Mouse (Mus musculus) retina, adult 2 months (tissue): ENCODE measurements around the gene Ephb2.

Experiments used
- DNase-seq: peaks from one replicate; pipeline ENCODE4 v3.0.0-alpha.2; 2012; ENCODE audit warnings: low read depth, low spot score

Ephb2 gene

DNA sequence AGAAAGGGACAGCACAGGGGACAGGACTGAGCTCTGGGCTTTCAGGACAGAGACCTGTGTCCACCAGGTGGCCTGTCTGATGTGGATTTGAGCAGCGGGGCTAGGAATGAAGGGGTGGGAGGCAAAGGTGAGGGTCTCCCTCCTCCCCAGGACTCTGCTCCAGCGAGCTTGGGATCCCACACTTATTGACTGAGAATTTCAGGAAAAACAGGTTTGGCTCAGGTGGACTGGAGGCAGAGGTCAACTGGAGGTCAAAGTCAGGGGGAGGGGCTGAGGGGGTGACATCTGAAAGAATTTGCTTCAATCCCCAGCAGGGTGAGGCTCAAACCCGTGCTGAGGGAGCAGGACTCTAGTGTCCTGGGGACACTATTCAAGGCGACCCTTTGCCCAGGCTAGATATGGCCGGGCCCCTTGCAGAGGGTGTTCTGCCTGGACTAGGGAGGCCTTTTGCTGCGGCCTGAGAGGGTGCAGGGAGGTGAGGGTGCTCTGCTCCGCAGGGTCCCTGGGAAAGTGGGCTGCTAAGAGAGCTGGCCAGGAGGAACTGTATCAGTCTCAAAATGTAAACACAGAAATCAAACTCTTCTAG lies 103.2 kb downstream of the Ephb2 start:
- no peak for DNase-seq

DNA sequence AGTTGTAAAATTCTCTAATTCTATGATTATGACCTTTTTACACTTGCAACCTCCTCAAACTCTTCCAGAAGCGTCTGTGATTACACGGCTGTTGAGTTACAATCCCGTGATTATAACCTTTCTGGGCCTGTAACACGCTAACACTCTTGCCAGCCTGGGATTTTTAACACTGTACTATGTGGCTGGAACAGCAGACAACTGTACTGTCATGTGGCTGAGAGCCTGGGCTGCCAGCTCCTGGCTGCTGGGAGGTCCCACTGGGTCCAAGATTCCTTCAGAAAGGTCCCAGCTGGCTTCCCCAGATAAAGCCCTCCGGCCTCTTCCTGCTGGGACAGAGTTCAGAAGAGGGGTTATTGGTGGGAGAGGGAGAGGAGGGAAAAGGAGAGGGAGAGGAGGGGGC lies 104.0 kb downstream of the Ephb2 start:
- no peak for DNase-seq

DNA sequence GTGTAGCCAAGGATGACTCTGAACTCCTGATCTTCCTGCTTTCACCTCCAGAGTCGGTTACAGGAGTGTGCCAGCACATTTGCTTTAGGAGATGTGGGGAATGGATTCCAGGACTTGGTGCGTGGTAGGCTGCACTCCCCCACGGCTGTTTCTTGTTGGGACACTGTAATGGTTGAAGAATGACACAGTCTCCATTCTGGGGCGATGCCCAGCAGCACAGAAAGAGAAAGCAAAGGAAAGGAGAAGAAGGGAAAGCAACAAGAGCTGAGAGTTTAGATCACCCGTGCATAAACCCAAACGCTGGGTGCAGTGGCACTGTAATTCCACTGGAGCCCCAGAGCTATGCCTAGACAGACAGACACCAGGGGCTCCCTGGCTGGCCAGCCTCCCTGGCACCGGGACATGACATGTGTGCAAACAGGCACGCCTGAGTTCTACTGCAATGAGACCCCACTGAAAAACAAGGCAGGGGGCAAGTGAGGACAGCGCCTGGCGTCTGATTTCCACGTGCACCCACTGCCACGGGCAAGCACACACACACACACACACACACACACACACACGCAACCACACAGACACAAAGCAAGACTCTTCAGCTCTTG lies 104.7 kb downstream of the Ephb2 start:
- DNase-seq: no peak

DNA sequence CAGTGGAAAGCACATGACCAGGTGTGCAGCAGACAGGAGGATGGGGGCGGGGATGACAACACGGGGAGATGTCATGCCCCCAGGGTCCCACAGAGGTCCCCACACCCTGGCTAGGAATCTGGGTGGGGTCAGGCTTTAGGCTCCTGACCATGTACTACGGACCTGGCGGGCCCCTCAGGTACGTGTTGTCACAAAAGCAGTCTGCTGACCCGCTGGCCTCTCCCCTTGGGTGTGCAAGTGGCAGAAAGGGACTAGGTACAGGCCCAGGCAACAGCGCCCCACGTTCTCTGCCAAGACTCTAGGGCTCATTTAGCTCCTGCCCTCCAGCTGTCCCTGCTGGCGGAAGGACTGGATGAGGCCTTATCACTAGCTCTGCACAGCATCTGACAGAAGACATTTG lies 105.3 kb downstream of the Ephb2 start:
- no peak for DNase-seq

DNA sequence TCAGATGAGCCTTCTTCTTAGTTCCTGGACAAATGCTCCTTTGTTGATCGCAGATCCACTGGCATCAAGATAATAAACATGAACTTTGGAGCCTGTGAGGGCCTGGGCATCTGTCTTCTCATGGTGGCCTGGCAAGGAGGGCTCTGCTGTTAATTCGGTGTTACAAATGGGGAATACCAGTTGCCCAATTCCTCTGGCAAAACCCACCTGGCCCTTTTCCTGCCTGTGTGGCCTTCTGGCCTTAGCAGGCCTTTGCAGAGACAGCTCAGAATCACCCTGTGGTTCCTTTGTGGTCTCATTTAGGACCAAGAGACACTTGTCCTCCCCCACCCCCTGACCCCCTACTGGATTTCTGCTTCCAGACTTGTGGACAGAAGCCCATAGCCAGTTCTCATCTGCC lies 106.2 kb downstream of the Ephb2 start:
- DNase-seq: no peak

DNA sequence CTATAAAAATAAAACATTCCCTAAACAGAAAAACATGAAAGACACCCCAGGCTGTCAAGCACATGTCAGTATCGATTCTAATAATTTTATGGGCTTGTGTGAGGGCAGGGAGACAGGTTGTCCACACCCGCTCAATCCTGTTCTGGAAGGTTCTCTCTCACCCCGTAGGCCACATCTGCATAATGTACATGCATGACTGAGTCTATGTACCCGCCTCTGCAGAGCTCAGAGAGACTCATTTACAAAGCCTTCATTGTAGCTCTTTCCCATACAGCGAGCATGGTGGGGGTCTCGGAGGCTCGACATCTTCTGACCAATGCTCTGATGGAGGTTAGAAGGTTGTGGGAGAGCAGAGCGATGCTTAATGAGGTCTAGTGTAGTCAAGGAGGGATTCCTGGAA lies 108.8 kb downstream of the Ephb2 start:
- DNase-seq: no peak

DNA sequence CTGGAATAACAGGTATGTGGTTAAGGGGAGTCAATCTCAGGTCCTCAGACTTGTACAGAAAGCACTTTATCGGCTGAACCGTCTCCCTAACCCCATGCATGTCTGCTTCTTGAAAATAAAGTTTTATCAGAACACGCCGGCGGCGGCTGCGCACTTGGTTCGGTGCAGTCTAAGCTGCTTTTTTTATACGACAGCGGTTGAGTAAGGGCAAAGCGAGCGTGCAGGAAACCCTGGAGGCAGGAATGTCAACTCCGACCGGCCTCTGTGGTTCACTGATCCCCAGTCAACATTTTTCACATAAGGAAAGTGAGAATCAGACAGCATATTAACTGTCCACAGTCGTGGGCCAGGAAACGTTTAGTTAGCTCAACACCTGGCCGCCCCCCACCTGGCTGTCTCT lies 111.1 kb downstream of the Ephb2 start:
- no peak for DNase-seq

DNA sequence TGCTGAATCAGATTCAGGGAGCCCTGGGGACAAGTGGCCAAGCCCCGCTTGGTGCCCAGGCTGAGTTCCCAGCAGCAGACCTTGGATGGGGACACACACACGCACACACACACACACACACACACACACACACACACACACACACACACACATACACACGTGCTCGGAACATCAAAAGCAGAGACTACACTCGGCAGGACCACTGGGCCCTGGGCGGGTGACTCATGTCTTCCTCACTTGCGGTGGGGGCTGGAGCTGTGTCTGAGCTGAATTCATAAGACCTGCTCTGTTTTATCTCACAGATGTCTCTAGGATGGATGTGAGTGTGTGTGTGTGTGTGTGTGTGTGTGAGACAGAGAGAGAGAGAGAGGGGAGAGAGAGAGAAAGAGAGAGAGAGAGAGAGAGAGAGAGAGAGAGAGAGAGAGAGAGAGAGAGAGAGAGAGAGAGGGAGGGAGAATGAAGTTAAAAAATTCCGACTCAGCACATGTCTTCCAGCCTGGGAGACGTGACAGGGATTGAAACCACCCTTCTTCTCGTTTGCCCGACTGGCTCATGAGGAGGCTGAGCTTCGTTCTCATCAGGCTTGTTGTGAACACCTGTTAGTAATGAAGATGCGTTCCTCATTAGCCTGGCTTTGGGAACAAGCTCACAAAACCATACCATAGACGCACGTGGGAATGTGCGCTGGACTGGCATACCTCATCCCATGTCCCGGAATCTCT lies 113.3 kb downstream of the Ephb2 start:
- no peak for DNase-seq

DNA sequence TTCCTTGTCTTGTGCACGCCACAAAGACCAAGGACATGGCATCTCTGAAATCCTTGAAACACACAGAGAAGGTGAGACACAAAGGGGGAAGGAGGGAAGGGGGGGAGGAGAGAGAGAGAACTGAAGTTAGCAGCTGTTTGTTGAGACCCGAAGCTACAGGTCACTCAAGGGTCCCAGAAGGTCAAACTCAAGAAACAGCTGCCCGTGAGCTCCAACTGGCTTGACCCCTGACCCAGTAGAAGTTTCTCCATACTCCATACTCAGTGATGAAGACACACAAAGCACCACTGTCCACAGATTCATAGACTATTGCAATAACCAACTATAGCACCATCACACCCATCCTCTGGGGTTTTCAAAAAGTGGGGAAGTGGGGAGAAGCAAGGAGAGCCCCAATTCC lies 113.9 kb downstream of the Ephb2 start:
- DNase-seq: no peak

DNA sequence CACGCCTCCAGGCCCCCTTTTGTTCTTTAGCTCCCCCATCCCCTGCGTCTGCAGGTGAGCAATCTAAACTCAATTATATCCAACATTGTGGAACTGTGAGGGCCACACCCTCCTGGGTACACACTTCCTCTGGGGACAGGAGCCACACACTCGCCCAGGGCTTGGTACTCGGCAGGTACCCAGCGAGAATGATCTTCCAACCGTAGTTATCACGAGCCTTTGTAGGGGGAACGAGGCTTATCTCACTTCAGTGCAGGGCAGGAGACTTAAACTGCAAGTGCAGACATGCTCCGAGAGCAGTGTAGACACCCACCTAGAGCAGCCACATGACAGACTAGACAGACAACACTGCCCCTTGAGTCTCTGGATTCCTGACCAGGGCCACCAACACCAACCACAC lies 115.8 kb downstream of the Ephb2 start:
- no peak for DNase-seq

DNA sequence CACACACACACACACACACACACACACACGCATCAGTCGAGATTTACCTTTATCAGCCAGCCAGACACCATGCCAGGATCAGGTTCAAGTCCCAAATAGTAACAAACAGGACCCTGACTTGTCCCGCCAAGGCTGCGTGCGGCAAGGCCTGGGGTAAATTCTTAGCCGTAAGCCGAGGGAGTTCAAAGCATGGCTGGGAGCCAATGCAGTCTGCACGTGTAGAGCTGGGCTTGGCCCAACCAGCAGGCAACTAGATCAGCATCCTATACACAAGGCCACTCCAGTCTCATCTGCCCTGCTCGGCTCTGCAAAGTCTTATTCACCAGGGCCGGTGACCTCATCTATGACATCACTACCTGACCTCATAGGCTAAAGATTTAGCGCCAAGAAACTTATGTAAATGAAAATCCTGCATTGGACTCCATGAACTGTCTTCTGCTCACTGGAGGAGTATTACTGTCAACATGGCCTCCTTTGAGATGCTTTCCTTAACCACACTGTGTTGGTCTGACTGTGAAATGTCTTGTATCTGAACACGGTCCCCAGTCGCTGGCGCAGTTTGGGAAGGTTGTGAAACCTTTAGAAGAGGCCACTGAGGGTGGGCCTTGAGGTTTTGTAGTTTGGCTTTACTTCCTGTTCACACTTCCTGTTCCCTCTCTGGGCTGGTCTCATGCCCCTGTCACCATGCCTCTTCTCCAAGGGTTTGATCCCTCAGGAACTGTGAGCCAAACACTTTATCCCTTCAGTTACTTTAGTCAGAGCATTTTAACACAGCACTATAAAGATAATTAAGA lies 117.4 kb downstream of the Ephb2 start:
- DNase-seq: no peak

DNA sequence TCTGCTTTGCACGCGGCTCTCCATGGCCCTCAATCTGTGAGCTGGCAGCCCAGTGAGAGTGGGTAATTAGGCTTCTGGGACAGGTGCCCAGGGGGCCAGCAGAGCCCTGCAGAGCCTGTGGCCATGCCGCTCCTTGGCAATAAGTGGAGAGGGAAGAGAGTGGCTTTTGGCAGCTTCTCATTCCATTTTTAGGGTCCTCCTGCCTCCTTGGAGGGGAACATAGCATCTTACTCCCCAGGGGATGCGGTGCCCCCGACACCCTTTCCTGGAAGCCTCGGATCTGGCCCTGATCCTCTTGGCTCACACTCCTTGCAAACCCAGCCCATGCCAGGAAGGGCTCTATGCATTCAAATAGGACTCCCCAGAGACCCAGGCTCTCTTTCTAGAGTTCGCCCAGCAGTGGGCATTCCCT lies 119.2 kb downstream of the Ephb2 start:
- no peak for DNase-seq

DNA sequence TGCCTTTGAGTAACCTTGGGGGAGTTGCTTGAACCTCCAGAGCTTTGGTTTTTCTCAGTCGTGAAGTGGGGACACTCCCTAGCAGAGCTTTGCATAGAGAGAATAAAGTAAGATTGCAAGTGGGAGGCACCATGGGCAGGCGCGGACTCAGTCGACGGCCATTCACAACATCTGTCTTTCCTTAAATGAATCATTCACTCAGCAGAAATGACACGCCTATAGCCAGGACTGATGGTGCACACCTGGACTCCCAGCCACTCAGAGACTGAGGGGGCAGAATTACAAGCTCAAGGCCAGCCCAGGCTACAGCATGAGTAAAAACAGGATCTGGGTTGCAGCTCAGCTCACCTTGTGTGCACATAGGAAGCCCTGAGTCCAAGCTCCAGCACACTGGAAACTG lies 121.3 kb downstream of the Ephb2 start:
- no peak for DNase-seq

DNA sequence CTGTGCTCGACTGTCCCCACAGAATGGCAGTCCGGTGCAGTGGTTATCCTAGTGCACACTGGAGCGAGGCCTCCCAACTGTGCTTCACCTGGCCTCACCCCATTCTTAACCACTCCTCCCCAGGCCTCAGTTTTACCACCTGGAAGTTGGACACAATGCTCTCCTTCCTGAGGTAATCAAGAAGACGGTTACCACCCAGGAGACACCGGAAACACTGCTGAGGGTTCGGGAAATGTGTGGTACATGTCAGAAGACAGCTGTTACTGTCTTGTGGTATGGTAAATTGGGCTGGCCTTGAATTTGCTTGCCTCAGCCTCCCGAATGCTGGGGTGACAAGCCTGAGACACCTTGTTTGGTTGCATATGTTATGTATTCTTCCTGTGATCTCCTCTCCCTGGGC lies 121.9 kb downstream of the Ephb2 start:
- no peak for DNase-seq

DNA sequence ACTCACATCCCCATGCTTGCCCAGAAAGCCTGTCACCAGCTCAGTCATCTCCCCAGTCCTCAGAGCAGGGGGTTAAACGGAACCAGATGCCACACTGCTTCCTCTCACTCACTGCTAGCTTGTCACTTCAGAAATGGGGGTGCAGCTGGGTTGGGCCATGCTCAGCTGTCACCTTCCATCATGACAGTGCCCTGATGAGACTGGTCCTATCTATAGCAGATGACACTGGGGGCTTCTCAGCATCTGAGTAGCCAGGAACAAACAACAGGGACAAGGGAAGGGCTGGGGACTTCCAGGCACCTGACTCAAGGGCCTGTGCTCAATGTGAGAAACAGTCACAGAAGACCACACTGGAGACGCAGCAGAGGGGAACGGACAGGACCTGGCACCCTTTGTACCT lies 122.4 kb downstream of the Ephb2 start:
- DNase-seq: no peak

DNA sequence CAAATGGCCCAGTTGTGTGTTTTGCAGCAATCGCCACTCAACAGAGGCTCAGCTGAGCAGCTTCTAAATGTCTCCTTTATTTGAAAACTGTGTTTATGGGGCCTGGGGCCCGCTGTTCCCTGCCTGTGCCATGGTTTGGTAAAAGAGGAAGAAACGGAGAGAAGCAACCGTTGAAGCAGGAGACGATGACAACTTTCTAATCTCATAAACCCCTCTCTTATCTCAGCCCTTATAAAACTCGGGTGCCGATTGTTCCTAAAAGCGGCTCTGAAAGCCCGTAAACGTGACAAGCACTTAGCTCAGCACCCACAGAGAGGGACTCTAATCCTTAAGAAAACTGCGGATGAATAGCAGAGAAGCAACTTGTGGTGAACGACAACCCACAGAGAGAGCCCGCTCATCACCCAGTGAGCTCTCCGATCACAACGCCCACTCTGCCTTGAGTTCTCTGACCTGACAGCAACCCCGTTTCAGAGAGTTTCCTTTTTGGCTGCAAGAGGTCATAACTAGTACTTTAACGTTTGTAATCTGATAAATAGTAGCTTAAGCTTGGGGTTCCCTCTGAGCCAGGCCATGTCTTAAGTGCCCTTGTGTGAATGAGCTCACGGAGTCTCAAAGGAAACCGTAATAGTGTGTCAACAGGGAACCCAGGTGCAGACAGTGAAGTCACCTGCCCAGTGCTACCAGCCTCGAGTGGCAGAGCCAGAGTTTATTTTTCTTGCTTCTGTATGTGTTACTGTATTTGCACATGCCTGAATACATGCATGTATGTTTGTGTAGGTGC lies 123.6 kb downstream of the Ephb2 start:
- no peak for DNase-seq

DNA sequence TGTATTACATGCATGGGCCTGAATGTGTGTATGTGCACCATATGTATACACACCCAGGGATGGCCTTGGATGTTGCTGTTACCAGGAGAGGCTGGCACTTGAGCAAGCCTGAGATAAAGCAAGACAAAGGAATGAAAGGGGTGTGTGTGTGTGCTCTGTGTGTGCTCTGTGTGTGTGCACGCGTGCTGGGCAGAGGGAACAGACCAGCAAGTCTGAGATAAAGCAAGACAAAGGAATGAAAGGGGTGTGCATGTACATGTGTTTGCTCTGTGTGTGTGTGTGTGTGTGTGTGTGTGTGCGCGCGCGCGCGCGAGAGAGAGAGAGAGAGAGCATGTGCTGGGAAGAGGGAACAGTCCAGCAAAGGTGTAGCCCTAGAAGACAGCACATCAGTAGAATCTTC lies 125.4 kb downstream of the Ephb2 start:
- DNase-seq: no peak

DNA sequence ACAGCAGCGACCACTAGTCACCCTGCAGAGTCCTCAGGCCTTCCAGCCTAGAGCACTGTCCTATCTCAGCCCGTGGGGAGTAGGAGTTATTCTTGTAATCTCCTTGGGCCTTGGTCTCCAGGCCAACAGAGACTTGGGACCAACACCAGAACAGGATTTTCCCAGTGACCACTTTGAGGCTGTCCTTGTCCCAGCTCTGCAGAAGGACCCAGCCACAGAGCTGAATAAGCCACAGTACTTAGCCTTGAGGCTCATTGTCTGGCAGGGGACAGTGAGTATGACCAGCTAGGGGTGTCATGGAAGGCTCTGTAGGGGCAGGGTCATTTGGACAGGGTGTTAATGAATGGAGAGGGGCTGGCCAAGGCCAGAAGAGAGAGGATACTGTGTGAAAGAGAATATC lies 126.8 kb downstream of the Ephb2 start:
- DNase-seq: no peak

DNA sequence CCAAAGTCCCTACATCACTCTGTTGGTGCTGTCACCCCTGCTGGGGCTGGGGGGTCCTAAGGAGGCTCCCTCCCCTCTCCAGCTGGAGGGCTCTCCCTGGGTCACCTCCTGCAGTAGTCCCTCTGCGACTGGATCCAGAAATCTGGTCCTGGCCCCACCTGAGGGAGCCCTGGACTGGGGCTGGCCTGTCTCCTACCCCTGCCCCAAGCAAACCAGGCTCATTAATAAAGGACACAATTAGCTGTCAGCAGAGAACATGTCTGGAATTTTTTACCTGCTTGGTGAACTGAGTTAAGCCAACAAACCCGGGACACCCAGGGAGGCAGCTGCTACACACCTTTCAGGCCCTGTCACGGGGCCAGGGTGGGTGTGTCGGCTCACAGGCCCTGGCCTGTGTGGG lies 129.1 kb downstream of the Ephb2 start:
- DNase-seq: no peak

DNA sequence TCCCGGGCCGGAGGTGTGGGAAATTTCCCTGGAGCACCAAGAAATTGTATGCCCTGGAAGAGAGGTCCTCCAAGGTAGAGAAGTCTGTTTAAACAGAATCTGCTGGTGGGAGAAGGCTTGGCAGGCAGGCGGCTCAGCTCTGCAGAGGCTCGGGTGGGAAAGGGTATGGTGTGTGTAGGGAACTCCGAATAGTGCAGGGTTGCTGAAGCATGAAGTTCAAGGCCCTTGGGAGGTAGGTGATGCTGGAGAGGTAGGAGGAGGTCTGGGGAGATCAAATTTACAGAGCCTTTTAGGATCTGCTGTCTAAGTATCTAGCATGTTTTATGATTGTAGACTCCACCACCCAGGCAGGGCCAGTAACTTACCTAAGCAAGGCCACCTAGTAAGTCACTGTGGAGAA lies 130.7 kb downstream of the Ephb2 start:
- DNase-seq: no peak

DNA sequence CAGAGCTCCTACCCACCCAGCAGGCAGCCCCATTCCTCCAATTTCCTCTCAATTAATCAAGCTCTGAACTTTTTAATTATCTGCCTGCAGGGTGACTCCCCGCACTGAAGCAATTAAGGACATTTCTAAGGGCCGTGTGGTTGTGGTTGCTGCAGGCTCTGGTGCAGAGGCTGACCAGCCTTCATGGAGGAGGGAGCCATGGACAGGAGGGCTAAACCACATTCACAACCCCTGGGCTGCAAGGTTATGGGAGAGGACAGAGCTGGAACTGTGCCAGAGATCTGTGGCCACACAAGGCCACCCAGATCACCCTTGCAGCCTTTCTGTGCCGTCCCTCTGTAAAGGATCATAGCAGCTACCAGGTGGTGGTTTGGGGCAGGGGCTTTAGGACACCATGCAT lies 131.2 kb downstream of the Ephb2 start:
- no peak for DNase-seq

DNA sequence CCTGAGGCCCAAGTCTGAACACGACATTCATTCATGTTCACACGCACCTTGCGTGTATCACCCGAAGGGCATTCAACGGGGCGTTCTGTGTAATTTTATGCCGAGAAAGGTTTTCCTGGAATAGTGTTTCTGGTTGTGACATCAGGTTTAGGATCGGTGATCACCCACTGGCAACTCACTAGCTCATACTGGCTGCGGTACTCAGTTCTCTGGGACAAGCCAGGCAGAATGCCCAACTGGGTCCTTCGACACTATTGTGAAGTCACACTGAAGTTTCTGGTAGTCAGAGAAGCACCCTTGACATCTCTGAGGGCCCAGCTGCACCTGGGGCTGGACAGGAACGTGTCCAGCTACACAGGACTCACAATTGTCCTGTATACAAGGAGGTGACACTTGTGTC lies 132.4 kb downstream of the Ephb2 start:
- no peak for DNase-seq
